Mouse (Mus musculus) cerebellum, postnatal 4 days (tissue): Measurements from ENCODE around the gene Slc35c2.

ENCODE experiments used
- DNase-seq, 2 experiments: peaks; one replicate each; pipeline ENCODE4 v3.0.0; 2022; ENCODE audit warnings: low spot score in 2 of 2, mixed read lengths in 1 of 2

Gene Slc35c2

GRCm38 (mm10) chr2:165287202-165287984 is at the start of gene Slc35c2:
TSS of gene Slc35c2 (minus strand) at chr2:165287869.
- peak; percentile 78 to 95 for DNase-seq

GRCm38 (mm10) chr2:165337191-165337590 is 49.5 kb upstream of the Slc35c2 start:
- DNase-seq = peak in 1 of 2 experiments; percentile 58

DNA sequence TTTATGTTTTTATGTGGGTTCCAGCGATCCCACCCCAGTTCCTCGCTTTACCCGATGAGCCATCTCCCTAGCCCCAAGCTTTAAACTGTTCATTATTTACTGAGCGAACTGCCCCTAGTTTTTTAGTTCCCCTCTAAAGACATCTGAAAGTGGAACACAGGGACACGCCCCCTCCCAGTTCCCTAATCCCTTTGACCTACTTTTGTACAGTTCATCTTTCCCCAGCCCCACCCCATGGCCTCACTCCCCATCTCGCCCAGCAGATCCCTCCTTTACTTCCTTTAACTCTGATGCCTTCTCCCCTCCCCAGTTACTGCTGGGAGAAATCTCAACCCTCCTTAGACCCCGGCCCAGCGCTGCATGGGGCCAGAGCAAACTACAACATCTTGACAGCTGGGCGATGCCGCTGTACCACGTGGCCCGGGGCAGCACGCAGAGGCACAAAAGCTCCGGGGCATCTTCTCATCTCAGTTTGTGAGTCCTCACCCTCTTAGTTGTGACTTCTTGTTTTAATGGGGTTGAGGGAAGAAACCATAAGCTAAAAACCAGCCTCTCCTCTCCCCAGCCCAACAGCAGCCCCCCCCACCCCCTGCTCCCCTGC is 45.0 kb upstream of the Slc35c2 start:
- DNase-seq = no peak

DNA sequence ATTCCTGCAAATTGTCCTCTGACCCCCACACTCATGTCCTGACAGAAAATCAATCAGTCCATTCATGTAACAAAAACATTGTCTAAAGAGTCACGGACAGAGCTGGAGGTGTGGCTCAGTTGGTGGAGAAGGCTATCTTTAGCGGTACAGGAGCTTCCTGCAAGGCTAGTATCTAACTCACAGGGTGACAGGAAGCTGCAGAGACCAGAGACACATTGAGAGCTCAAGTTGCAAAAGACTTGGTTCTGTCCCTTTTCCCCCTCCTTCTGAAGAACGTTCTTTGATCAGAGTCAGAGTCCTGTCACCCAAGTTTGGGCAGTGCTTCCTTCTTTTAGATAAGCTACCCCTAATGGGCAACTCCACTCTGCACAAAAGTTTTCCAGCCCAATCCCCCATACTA is 42.0 kb upstream of the Slc35c2 start:
- DNase-seq = no peak

DNA sequence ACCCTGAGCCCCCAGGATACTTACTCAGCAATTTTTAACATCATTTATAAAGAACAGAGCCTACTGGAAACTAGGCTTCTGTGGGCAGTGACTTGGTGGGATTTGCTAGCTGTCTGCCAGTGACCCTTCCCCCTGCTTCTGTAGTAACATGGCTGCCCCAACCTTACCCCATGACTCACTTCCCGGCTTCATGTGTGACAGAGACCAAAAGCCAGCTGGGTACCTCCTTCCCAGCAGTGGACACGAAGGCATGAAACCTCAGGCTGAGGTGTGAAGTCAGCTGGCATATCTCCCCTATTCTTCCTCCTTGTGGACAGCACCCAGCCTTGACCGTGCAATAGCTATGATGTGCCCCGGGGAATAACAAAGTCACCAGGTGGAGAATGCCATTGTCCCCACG is 41.1 kb upstream of the Slc35c2 start:
- no peak for DNase-seq

GRCm38 (mm10) chr2:165327386-165327785 is 39.7 kb upstream of the Slc35c2 start:
- DNase-seq = no peak

DNA sequence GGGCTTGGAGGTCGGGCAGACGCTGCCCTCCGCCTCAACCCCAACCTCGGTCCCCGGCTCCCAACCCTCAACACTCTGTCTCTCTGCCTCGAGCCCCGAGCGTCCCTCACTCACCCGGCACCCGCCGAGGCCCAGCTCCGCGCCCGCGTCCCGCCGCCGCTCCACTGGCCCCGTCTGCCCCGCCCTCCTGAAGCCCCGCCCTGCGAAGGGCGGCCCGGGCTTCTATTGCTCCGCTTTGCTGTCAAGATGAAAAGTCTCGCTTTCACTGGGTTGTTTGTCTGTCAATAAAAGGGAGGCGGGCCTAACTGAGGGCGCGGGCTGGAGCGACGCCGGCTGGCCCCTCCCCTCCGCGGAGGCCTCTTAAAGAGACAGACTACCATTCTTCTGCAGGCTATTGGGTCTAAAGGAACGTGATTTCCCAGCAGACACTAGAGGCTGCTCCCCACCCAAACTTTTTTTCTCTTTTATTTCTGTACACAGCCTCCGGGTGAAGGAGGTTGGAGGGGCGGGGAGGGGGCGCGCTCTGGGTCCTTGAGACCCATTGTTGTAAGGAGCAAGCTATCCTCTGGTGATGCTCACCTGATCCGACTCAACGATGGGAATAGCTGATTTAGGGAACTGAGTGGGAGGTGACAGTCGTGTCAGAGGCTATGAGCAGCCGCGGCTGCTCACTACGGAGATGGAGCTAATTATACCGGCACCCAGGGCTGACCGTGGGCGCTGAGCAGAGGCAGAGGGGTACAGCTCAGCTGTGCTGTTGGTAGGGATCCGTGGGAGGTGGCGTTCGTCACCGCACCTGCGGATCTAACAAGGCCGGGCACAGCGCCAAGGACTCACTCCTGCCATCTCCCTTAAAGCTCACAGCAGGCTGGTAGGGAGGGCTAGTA is 38.9 kb upstream of the Slc35c2 start, which contains the start of gene Elmo2:
Elmo2 (minus strand) TSS at position 176 of the 887 bp plus-strand sequence.
- peak; percentile 95 to 98 for DNase-seq

DNA sequence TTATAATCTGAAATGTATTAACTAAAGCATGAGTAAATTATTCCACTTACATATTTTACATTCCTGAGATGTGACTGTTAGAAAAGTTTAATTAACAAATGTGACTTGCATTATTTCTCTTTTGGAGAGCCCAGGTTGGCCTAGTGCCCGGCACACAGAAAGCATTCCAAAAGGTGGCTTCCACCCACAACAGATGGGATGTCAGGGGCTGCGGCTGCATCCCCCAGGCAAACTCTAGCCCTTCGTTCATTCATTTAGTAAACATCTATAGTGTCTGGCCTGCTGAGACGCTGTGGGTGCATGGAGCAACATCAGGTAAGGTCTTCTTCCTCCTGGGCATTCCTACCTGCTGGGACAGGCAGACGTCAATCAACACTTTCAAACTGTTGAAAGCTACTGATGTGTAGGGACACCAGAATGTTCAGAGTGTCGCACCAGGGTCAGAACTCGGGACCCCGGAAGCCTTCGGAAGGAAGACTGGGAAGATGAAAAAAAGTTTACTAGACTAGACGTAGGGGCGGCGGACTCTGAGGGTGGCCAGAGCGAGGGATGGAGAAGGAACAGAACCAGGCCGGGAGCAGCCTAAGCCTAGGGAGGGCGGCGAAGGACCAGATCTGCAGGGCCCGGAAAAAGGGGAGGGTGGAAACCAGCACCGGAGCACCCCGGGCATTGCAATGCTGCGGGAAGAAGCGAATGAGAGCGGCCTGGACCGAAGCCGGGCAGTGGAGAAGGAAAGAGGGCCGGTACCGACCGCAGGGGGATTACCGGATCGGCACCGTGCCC is 38.0 kb upstream of the Slc35c2 start:
- peak in 1 of 2 experiments; percentile 39 for DNase-seq

DNA sequence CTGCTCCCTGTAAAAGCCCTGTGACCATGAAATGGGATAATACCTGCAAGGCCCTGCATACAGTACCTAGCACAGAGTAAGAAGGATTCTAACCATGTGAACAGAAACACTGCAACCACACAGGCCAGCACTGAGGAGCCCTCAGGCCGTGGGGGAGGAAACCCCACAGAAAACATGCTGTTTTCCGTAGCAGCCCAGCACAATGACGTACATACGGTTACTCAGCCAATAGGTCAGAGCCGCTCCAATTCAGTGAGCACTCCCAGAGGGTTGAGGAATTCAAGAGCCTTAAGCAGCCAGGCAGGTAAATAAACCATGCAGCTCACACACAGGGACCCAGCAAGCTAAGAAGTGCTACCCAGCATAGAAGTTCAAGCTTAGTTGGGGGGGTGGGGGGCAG is 36.3 kb upstream of the Slc35c2 start:
- DNase-seq = no peak

GRCm38 (mm10) chr2:165323484-165323883 is 35.8 kb upstream of the Slc35c2 start:
- DNase-seq = no peak

DNA sequence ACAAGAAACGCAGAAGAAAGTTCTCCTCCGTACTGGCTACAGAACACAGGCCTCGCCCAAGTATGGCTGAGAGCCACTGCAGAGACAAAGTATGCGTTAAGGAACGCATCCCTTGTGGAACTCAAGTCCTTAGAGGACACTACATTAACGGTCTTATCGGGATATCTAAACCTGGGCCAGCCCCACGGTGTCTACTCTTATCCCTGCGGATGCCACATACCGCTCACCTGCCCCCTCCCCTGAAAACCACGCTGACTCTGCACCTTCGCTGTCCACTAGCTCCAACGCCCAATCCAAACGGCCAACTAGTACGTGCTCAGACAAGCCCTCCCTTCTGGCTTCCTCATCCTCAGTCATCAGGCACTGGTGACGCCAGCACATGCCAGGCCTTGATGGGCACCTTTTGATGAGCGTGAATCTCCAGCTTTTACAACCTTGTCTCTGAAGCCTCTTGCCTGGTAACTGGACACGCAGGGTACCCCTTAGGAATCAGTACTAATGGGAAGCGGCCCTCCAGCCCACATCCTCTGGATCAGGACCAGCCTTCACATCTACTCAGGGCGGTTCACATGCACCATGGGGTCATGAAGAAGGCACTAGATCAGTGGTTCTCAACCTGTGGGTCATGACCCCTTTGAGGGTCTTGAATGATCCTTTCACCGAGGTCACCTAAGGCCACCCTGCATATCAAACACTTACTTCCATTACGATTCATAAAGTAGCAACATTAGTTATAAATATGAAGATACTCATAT is 34.5 kb upstream of the Slc35c2 start:
- DNase-seq = no peak

GRCm38 (mm10) chr2:165321381-165321888 is 33.8 kb upstream of the Slc35c2 start:
- DNase-seq = no peak

DNA sequence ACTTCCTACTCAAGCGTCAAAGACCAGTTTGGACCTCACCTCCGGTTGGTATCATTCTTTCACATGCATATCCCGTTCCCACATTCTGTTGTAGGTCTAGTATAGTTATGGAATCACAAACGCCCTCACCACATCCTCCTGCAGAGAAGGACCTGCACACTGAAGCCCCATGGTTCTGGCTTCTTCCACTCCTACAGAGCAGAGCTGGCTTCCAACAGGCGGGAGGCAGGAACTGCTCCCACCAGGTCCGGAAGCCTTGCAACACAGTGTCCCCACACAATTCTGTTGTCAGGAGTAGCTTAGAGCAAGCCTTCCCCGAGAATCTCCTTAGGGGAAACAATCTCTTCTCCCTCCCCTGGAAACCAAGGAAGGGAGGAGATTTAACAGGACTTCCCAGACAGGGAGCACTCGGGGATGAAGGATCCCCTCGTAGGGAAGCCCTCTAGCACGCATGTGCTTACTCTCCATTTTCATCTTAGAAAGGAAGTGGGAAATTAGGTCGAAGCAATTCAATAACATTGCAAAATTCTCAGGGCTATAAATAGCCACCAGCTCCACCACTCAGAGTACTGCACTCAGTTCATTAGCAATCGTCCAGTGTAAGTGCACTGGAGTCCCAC is 33.0 kb upstream of the Slc35c2 start:
- DNase-seq = no peak

- no peak for DNase-seq
These were observed 31.8 kb upstream of the Slc35c2 start for GRCm38 (mm10) chr2:165319503-165319902.

- no peak for DNase-seq
These were observed 31.3 kb upstream of the Slc35c2 start for GRCm38 (mm10) chr2:165318941-165319340.

- DNase-seq = no peak
These were observed 30.1 kb upstream of the Slc35c2 start for GRCm38 (mm10) chr2:165317621-165318263.

DNA sequence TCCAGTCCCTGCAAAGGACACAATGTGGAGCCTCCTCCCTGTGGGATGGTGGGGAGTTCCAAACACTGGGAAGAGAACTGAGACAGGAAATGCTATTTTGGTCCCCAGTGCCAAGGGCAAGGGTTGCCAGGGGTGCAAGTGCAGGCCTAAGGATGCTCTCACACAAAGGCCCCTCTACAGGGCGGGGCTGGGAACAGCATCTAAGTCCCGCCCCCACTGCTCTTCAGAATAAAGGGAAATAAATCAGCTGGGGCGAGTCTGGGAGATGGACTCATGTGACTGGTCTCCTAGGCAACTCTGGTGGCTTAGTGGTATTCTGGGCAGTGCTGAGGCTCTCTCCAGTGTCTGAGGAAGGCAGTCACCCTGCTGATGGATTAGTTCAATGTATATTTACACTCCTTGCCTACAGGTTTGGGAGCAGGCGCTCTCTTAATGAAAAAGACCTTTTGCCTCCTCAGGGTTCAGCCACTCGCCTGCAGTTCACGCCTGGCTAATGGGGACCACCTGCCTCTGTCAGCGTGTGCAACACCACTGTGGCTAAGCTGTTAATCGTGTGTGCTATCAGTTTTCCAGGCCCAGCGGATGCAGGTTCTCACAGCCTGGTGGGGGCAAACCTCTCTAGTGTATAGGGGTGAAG is 29.3 kb upstream of the Slc35c2 start:
- DNase-seq = no peak

GRCm38 (mm10) chr2:165316204-165316603 is 28.5 kb upstream of the Slc35c2 start:
- no peak for DNase-seq

- DNase-seq = no peak
These were observed 26.5 kb upstream of the Slc35c2 start for GRCm38 (mm10) chr2:165314197-165314596.
